ENCODE assay signal across 32 mouse cellular contexts in genomic region chr2:128751030-128751429, GRCm38 (mm10). TPM values are rescaled to one million over a fixed set of nuclear protein-coding genes. Genes with fewer than 3 reads are reported as not detected.
DNase-seq lines count a peak whose midpoint lies in the region; ATAC-seq and TF ChIP-seq lines count a peak whose summit lies in the region.
"Had no signal": no experiment of that assay in that cellular context is flagged by ENCODE, and none has a peak within 500 bp of the region (broad histone marks: within the 10 kb centered on the region; RNA-seq: fewer than 3 reads in every experiment).

No protein-coding gene starts in this region.

- H3K4me1 ChIP-seq in heart, embryonic 11.5 days (ENCODE audit: control insufficient read depth, insufficient read depth, low read length): peaks cover 33% of the 10 kb centered on the region
- H3K4me1 ChIP-seq in kidney, postnatal 0 days (replicated peaks; ENCODE audit: insufficient read depth, low read length): peaks cover 13% of the 10 kb centered on the region
- H3K4me1 ChIP-seq in brown adipose tissue, adult 24 weeks (ENCODE audit: control insufficient read depth, insufficient read depth, insufficient read length, low read length): peaks cover 52% of the 10 kb centered on the region
- H3K4me1 ChIP-seq in intestine, embryonic 15.5 days (replicated peaks): peaks cover 18% of the 10 kb centered on the region
- H3K4me1 ChIP-seq: forebrain, embryonic 13.5 days; liver, embryonic 15.5 days; neural tube, embryonic 12.5 days had no signal

- WGBS in heart, embryonic 11.5 days (ENCODE audit: insufficient replicate concordance): 71% methylated on average over 6 of the region's 6 CpGs
- WGBS in kidney, postnatal 0 days: 51% methylated on average over 6 of the region's 6 CpGs
- 81% methylated on average over 6 of the region's 6 CpGs for WGBS in intestine, embryonic 15.5 days

- H3K27ac ChIP-seq in heart, embryonic 11.5 days (ENCODE audit: low read depth, low read length): no peak overlapping the region
- peak overlapping the region; percentile 57 for H3K27ac ChIP-seq in kidney, postnatal 0 days
- H3K27ac ChIP-seq in brown adipose tissue, adult 24 weeks (replicated peaks; ENCODE audit: low read depth, low read length): peak overlapping the region; percentile 98
- H3K27ac ChIP-seq in intestine, embryonic 15.5 days: no peak overlapping the region
- H3K27ac ChIP-seq: embryonic facial prominence, embryonic 10.5 days; embryonic facial prominence, embryonic 15.5 days; forebrain, embryonic 13.5 days; heart, embryonic 15.5 days; hindbrain, embryonic 14.5 days; liver, embryonic 15.5 days; neural tube, embryonic 12.5 days had no signal

- no peak overlapping the region for H3K9ac ChIP-seq in heart, embryonic 11.5 days (ENCODE audit: low read depth, low read length)
- H3K9ac ChIP-seq in kidney, postnatal 0 days (ENCODE audit: low read depth, low read length): no peak overlapping the region
- no peak overlapping the region for H3K9ac ChIP-seq in intestine, embryonic 15.5 days
- H3K9ac ChIP-seq: embryonic facial prominence, embryonic 15.5 days; forebrain, embryonic 13.5 days; heart, embryonic 15.5 days; hindbrain, embryonic 14.5 days; liver, embryonic 15.5 days; neural tube, embryonic 12.5 days had no signal

- no peak overlapping the region for H3K4me3 ChIP-seq in heart, embryonic 11.5 days (ENCODE audit: low read depth, low read length)
- H3K4me3 ChIP-seq in kidney, postnatal 0 days (replicated peaks; ENCODE audit: low read depth, low read length): no peak overlapping the region
- no peak overlapping the region for H3K4me3 ChIP-seq in brown adipose tissue, adult 24 weeks (ENCODE audit: insufficient read depth, low read depth, low read length)
- H3K4me3 ChIP-seq in intestine, embryonic 15.5 days (replicated peaks): no peak overlapping the region
- H3K4me3 ChIP-seq: embryonic facial prominence, embryonic 10.5 days; embryonic facial prominence, embryonic 15.5 days; forebrain, embryonic 13.5 days; heart, embryonic 15.5 days; liver, embryonic 15.5 days; myocyte; neural tube, embryonic 12.5 days had no signal

- no peaks in the 10 kb centered on the region for H3K36me3 ChIP-seq in heart, embryonic 11.5 days (ENCODE audit: control insufficient read depth, insufficient read depth, low read length)
- 0 out of 2 replicates have a peak, but pooled peaks cover 8% of the 10 kb centered on the region for H3K36me3 ChIP-seq in kidney, postnatal 0 days (ENCODE audit: insufficient read depth, low read length)
- H3K36me3 ChIP-seq in intestine, embryonic 15.5 days: no peaks in the 10 kb centered on the region
- H3K36me3 ChIP-seq: heart, embryonic 15.5 days; neural tube, embryonic 12.5 days had no signal

- ATAC-seq in heart, embryonic 11.5 days (replicated peaks; ENCODE audit: insufficient number of reproducible peaks, low FRiP score, low TSS enrichment): no peak
- ATAC-seq in kidney, postnatal 0 days (replicated peaks; ENCODE audit: low FRiP score, low read depth): no peak
- ATAC-seq in intestine, embryonic 15.5 days: no peak
- ATAC-seq: activated CD4-positive, CD25-positive, alpha-beta regulatory T cell, adult 4 months; forebrain, embryonic 13.5 days had no signal

- no peaks in the 10 kb centered on the region for H3K27me3 ChIP-seq in heart, embryonic 11.5 days (ENCODE audit: control insufficient read depth, insufficient read depth, low read length)
- no peaks in the 10 kb centered on the region for H3K27me3 ChIP-seq in kidney, postnatal 0 days (ENCODE audit: insufficient read depth, low read length)
- H3K27me3 ChIP-seq in intestine, embryonic 15.5 days (replicated peaks): no peaks in the 10 kb centered on the region
- H3K27me3 ChIP-seq: CH12.LX; embryonic facial prominence, embryonic 15.5 days; forebrain, embryonic 13.5 days; heart, embryonic 15.5 days; liver, embryonic 15.5 days; neural tube, embryonic 12.5 days had no signal

- no peak overlapping the region for H3K4me2 ChIP-seq in heart, embryonic 11.5 days
- H3K4me2 ChIP-seq in kidney, postnatal 0 days (ENCODE audit: low read length): no peak overlapping the region
- H3K4me2 ChIP-seq in intestine, embryonic 15.5 days (replicated peaks): no peak overlapping the region
- H3K4me2 ChIP-seq: embryonic facial prominence, embryonic 15.5 days; forebrain, embryonic 13.5 days; heart, embryonic 15.5 days; hindbrain, embryonic 14.5 days; liver, embryonic 15.5 days; midbrain, embryonic 11.5 days; neural tube, embryonic 12.5 days had no signal

- no peak for TF ChIP-seq CTCF in kidney, postnatal 0 days (IDR thresholded peaks at IDR 0.05; ENCODE audit: low read depth)

- no peaks in the 10 kb centered on the region for H3K9me3 ChIP-seq in heart, embryonic 11.5 days (replicated peaks; ENCODE audit: control insufficient read depth, low read length)
- no peaks in the 10 kb centered on the region for H3K9me3 ChIP-seq in kidney, postnatal 0 days (replicated peaks; ENCODE audit: low read length)
- H3K9me3 ChIP-seq in intestine, embryonic 15.5 days: no peaks in the 10 kb centered on the region
- H3K9me3 ChIP-seq: embryonic facial prominence, embryonic 10.5 days; embryonic facial prominence, embryonic 15.5 days; forebrain, embryonic 13.5 days; heart, embryonic 15.5 days; liver, embryonic 15.5 days; neural tube, embryonic 12.5 days had no signal

- peak; percentile 23 to 51 for DNase-seq in heart, adult 9 months (ENCODE audit: low spot score in 2 of 2)
- peak; percentile 54 for DNase-seq in kidney, postnatal 0 days (ENCODE audit: low spot score)
- DNase-seq in kidney, postnatal 10 days: no peak
- DNase-seq in 416B (ENCODE audit: low read depth): peak; percentile 17
- DNase-seq: adrenal gland, adult 2 months; adrenal gland, postnatal 36 days; B cell, adult 2 months; cerebellum, adult 8-10 months; cerebellum, postnatal 25 days; gastrocnemius, postnatal 25 days; heart, adult 11 months; kidney, adult 11 months; kidney, postnatal 4 days; left cerebral cortex, postnatal 4 days; lung, postnatal 10 days; right cerebral cortex, adult 18-20 months; spleen, adult 18-20 months; thymus, postnatal 14 days had no signal

RNA-seq across cellular contexts. Expression of gene Mertk, which starts 52.3 kb away (rescaled TPM):
- polyA plus RNA-seq in heart, embryonic 11.5 days (2014; fragmentation: Nextera tagmentation; extraction: Ambion mirVana): 3.9 and 4.1 TPM in 2 replicates
- 8.9 and 9.8 TPM in 2 replicates for polyA plus RNA-seq in kidney, postnatal 0 days (2015; fragmentation: Nextera tagmentation; extraction: Ambion mirVana)
- 2.4 and 3.0 TPM in 2 replicates for polyA plus RNA-seq in brown adipose tissue, adult 24 weeks (2012; ENCODE audit: insufficient read depth, insufficient read length, missing spikeins)
- 9.4 and 10.1 TPM in 2 replicates for polyA plus RNA-seq in intestine, embryonic 15.5 days (2015; fragmentation: Nextera tagmentation; extraction: Ambion mirVana)
- polyA plus RNA-seq: activated CD4-positive, CD25-positive, alpha-beta regulatory T cell, adult 4 months had no signal

Comparison
In these comparisons a context has a peak if more than half of its experiments do, and no peak if none do; other contexts are left out.
1. H3K27ac ChIP-seq: peak in kidney, postnatal 0 days (single experiment) and brown adipose tissue, adult 24 weeks (single experiment); none in heart, embryonic 11.5 days (single experiment) and intestine, embryonic 15.5 days (single experiment).